Mouse (Mus musculus): Measurements from ENCODE around the gene Mgea5. TPM values are rescaled to one million over a fixed set of nuclear protein-coding genes. Genes with fewer than 3 reads are reported as not detected.

Mgea5 gene
- total and polyA plus RNA-seq, 3 experiments = 66.4 to 69.8 (median 69.4) TPM

- H3K36me3 ChIP-seq (replicated peaks in 1 of 2; ENCODE audit: control insufficient read depth in 1 of 2, insufficient read depth in 1 of 2, low read length in 1 of 2) = peaks cover 0 to 4% of the 10 kb centered on the region in 2 experiments
- dilution Hi-C loops (cut with MboI; ENCODE audit: extremely low pct_ligation_motif_present, extremely low pct_unique_long_range_greater_than_20kb, low sequenced_read_pairs) = no loop called here
- no peak for DNase-seq (ENCODE audit: extremely low read depth)
- H3K9ac ChIP-seq (ENCODE audit: insufficient read depth, low read depth) = no peak within 1 kb of the TSS
- H3K27ac ChIP-seq (ENCODE audit: insufficient read depth, low read depth) = no peak within 1 kb of the TSS
- no peaks in the 10 kb centered on the region for H3K27me3 ChIP-seq (replicated peaks)
- H3K4me1 ChIP-seq (ENCODE audit: control insufficient read depth in 1 of 2, insufficient read depth in 2 of 2) = peaks cover 6 to 27% of the 10 kb centered on the region in 2 experiments; a peak in 3 of 4 replicates
- no peaks in the 10 kb centered on the region for H3K79me2 ChIP-seq (replicated peaks; ENCODE audit: control insufficient read depth, extremely low read depth, insufficient read depth, poor library complexity, severe bottlenecking)
- no peak within 1 kb of the TSS for H3K4me2 ChIP-seq (ENCODE audit: insufficient read depth, low read depth, poor library complexity, severe bottlenecking)
- no peak within 1 kb of the TSS for H3K4me3 ChIP-seq (replicated peaks in 1 of 3; ENCODE audit: low read depth in 2 of 3, low read length in 2 of 3, poor library complexity in 1 of 3)
- TF ChIP-seq MXI1 (IDR thresholded peaks at IDR 0.05; ENCODE audit: low read depth, low read length) = no peak
- TF ChIP-seq CTCF (conservative IDR thresholded peaks at IDR 0.05 in 1 of 2, IDR thresholded peaks at IDR 0.05 in 1 of 2; ENCODE audit: low read depth in 2 of 2, low read length in 2 of 2) = peak in 1 of 2 experiments; percentile 17; a peak in 1 of 4 replicates
- no peak for TF ChIP-seq ZNF384 (IDR thresholded peaks at IDR 0.05; ENCODE audit: low read depth, low read length)
- no peaks in the 10 kb centered on the region for H3K9me3 ChIP-seq (replicated peaks; ENCODE audit: low read length)
- in situ Hi-C loops (cut with MboI; ENCODE audit: low pct_ligation_motif_present, low pct_unique_long_range_greater_than_20kb, low sequenced_read_pairs) = loop anchor here (5.0 kb wide), 1 partner anchor 191 kb away; no protein-coding TSS in a partner anchor
Observed at GRCm38 (mm10) chr19:45815831-45816405, 32.3 kb upstream of the Mgea5 start, which contains the start of gene Kcnip2. TSS of gene Kcnip2 (minus strand) at chr19:45816061.

DNA sequence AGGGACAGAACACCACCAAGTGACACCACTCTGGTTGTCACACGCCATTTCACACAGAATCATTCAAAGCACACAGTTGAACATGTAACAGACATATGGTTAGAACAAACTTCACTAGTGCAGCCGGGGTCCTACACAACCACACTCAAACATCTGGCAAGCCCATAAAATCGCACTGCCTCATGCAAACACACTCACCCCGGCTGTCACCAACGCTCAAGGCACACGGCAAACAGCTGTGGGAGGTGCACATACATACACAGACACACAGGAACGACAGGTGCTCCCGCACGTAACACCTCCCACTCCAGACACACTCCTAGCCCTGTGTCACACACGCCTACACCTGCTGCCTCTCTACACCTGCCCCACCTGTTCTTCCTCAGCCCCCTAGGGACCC lies 31.5 kb upstream of the Mgea5 start:
- H3K9ac ChIP-seq (ENCODE audit: insufficient read depth, low read depth) = no peak overlapping the region
- no peaks in the 10 kb centered on the region for H3K27me3 ChIP-seq (replicated peaks)
- H3K36me3 ChIP-seq (replicated peaks in 1 of 2; ENCODE audit: control insufficient read depth in 1 of 2, insufficient read depth in 1 of 2, low read length in 1 of 2) = peaks cover 0 to 4% of the 10 kb centered on the region in 2 experiments
- TF ChIP-seq UBTF (IDR thresholded peaks at IDR 0.05; ENCODE audit: low read depth, low read length) (no peak), USF2 (conservative IDR thresholded peaks at IDR 0.05; ENCODE audit: low read depth, low read length) (no peak), CHD2 (IDR thresholded peaks at IDR 0.05; ENCODE audit: low read length) (no peak), BHLHE40 (IDR thresholded peaks at IDR 0.05; ENCODE audit: low read depth, low read length) (no peak), MAX (IDR thresholded peaks at IDR 0.05; ENCODE audit: low read length) (no peak), TCF12 (IDR thresholded peaks at IDR 0.05; ENCODE audit: low read depth, low read length) (no peak), ELF1 (IDR thresholded peaks at IDR 0.05; ENCODE audit: low read depth, low read length) (no peak), ZC3H11A (IDR thresholded peaks at IDR 0.05; ENCODE audit: low read depth, low read length) (no peak), GABPA (IDR thresholded peaks at IDR 0.05; ENCODE audit: insufficient replicate concordance, low read depth, low read length) (no peak), NRF1 (IDR thresholded peaks at IDR 0.05; ENCODE audit: low read depth, low read length) (no peak), KAT2A (IDR thresholded peaks at IDR 0.05; ENCODE audit: insufficient replicate concordance, low read length) (no peak), E2F4 (IDR thresholded peaks at IDR 0.05; ENCODE audit: insufficient replicate concordance, low read depth, low read length) (no peak), JUN (IDR thresholded peaks at IDR 0.05; ENCODE audit: insufficient read depth, low read depth, low read length) (no peak), MEF2A (IDR thresholded peaks at IDR 0.05; ENCODE audit: borderline replicate concordance, low read depth, low read length) (no peak)
- DNase-seq (ENCODE audit: extremely low read depth) = no peak
- dilution Hi-C loops (cut with MboI; ENCODE audit: extremely low pct_ligation_motif_present, extremely low pct_unique_long_range_greater_than_20kb, low sequenced_read_pairs) (no loop called here), in situ Hi-C loops (cut with MboI; ENCODE audit: low pct_ligation_motif_present, low pct_unique_long_range_greater_than_20kb, low sequenced_read_pairs) (loop anchor here (5.0 kb wide), 1 partner anchor 192 kb away; no protein-coding TSS in a partner anchor)
- H3K4me3 ChIP-seq (replicated peaks in 1 of 3; ENCODE audit: low read depth in 2 of 3, low read length in 2 of 3, poor library complexity in 1 of 3) = no peak overlapping the region
- peaks cover 6 to 27% of the 10 kb centered on the region in 2 experiments; a peak in 3 of 4 replicates for H3K4me1 ChIP-seq (ENCODE audit: control insufficient read depth in 1 of 2, insufficient read depth in 2 of 2)
- no peaks in the 10 kb centered on the region for H3K79me2 ChIP-seq (replicated peaks; ENCODE audit: control insufficient read depth, extremely low read depth, insufficient read depth, poor library complexity, severe bottlenecking)
- H3K4me2 ChIP-seq (ENCODE audit: insufficient read depth, low read depth, poor library complexity, severe bottlenecking) = no peak overlapping the region
- H3K9me3 ChIP-seq (replicated peaks; ENCODE audit: low read length) = no peaks in the 10 kb centered on the region
- H3K27ac ChIP-seq (ENCODE audit: insufficient read depth, low read depth) = no peak overlapping the region

Data from CH12.LX (cell line).